Mouse (Mus musculus) neural tube, embryonic 14.5 days (tissue): ENCODE results near the gene Rasal3. TPM values are rescaled to one million over a fixed set of nuclear protein-coding genes. Genes with fewer than 3 reads are reported as not detected.

ENCODE experiments used
- ATAC-seq: fragments of 200-750 bp; cut with Nextera tagmentation; 2 replicates; pipeline ENCODE4 v1.8.0; 2017; ENCODE audit warnings: low read depth, mild to moderate bottlenecking, moderate TSS enrichment, moderate library complexity
- H3K27ac ChIP-seq: fragments of 300-500 bp; sonication (generic); 2 replicates; pipeline ENCODE4 v1.5.1; 2014; ENCODE audit warnings: low read depth, mild to moderate bottlenecking, control low read depth, low read length, moderate library complexity, mixed read lengths
- H3K27me3 ChIP-seq: fragments of 300-500 bp; sonication (generic); 2 replicates; pipeline ENCODE4 v1.6.1; 2014; ENCODE audit warnings: low read length; ENCODE audit not compliant: control insufficient read depth, insufficient read depth
- H3K36me3 ChIP-seq: fragments of 300-500 bp; sonication (generic); 2 replicates; pipeline ENCODE4 v1.6.1; 2014; ENCODE audit warnings: low read length, mixed read lengths; ENCODE audit not compliant: control insufficient read depth, insufficient read depth
- H3K4me1 ChIP-seq: fragments of 300-500 bp; sonication (generic); 2 replicates; pipeline ENCODE4 v1.6.1; 2014; ENCODE audit warnings: low read length; ENCODE audit not compliant: control insufficient read depth, insufficient read depth
- H3K4me2 ChIP-seq: fragments of 300-500 bp; sonication (generic); 2 replicates; pipeline ENCODE4 v1.6.1; 2014; ENCODE audit warnings: mild to moderate bottlenecking, low read depth, low read length, control low read depth
- H3K4me3 ChIP-seq: fragments of 300-500 bp; sonication (generic); 2 replicates; pipeline ENCODE4 v1.5.1; 2014; ENCODE audit warnings: low read depth, low read length, control low read depth, mixed read lengths
- H3K9ac ChIP-seq: fragments of 300-500 bp; sonication (generic); replicated peaks from 2 replicates; pipeline ENCODE4 v1.6.1; 2014; ENCODE audit warnings: low read depth, mild to moderate bottlenecking, control low read depth, low read length, mixed read lengths
- H3K9me3 ChIP-seq: fragments of 300-500 bp; sonication (generic); 2 replicates; pipeline ENCODE4 v1.6.1; 2016; ENCODE audit warnings: low read length; ENCODE audit not compliant: control insufficient read depth
- WGBS: fragments of 180-500 bp; shearing (Covaris S2); extraction: QIAGEN DNeasy Blood & Tissue Kit; methylation state at CpG from one replicate; pipeline ENCODE4 v1.1.7; 2014; 5-methylcytosine and 5-hydroxymethylcytosine counted together
- polyA plus RNA-seq: library from polyadenylated mRNA; unstranded; fragments of >200 nt; fragmentation: Nextera tagmentation; extraction: Ambion mirVana; gene quantifications from 2 replicates; pipeline ENCODE4 v1.2.1, GENCODE M21; 2014

The Rasal3 gene
- polyA plus RNA-seq, 1 experiment from 2014 or later, result 0.42 TPM

DNA sequence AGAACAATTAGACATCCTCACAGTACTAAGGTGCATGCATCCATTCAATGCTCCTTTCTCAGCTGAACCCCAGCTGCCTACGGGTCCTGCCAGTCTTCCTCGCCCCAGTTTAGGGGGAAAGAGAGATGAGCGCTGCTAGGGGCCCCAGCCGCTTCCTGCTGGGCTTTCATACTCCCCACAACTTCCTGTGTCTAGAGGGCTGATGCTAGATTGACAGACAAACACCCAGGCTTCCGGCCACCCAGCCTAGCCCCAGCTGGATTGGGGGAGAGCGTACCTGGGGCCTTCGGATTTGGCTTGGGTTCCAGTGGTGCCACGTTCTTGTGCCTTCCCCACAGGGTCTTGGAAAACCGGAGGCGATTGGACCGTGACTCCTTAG is 615 bp downstream of the Rasal3 start:
- H3K36me3 ChIP-seq, result no peaks in the 10 kb centered on the region
- H3K9me3 ChIP-seq, result no peaks in the 10 kb centered on the region
- H3K27me3 ChIP-seq, result peaks cover 6% of the 10 kb centered on the region
- no peak overlapping the region for H3K9ac ChIP-seq
- H3K4me3 ChIP-seq, result no peak overlapping the region
- no peak for ATAC-seq
- no peaks in the 10 kb centered on the region for H3K4me1 ChIP-seq
- WGBS, result 74% methylated on average over 11 of the region's 11 CpGs
- no peak overlapping the region for H3K4me2 ChIP-seq
- no peak overlapping the region for H3K27ac ChIP-seq

DNA sequence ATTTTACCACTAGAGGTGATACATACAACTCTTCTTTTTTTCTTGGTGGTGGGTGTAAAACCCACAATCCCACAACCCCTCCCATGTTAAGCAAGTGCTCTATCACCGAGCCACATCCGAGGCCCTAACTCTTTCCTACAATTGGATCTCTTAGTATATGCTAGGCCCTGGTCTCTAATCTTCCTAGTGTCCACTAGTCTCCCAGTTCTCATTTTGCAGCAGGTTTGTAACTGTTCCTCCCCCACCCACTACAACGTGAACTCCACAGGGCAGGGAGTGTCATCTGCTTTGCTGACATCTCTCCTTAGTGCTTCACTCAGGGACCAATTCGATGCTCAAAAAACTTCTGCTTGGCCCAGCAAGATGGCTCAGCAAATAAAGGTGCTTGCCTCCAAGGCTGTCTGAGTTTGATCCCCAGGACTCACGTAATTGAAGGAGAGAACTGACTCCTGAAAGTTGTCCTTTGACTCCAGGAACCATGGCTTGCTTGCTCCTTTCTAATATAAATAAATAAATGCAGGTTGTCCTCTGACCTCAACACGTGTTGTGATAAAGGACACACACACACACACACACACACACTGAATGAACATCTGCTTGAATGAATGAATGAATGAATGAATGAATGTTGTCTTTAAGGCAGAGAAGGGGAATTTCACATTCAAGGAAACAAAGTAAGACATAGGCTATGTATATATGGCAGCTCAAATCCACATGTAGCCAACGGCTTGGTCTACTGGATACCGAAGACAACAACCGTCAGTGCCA is 1.2 kb downstream of the Rasal3 start:
- WGBS, result 89% methylated on average over 9 of the region's 9 CpGs

GRCm38 (mm10) chr17:32396266-32396665 is 7.1 kb downstream of the Rasal3 start:
- WGBS, result 4% methylated on average over 37 of the region's 37 CpGs
- no peak for ATAC-seq
- no peak overlapping the region for H3K9ac ChIP-seq

More for the DNA sequence above, 1.2 kb downstream of the Rasal3 start:
- Histone ChIP-seq H3K9me3 (no peaks in the 10 kb centered on the region), H3K27ac (no peak overlapping the region), H3K4me2 (no peak overlapping the region), H3K4me3 (no peak overlapping the region), H3K4me1 (no peaks in the 10 kb centered on the region), H3K36me3 (no peaks in the 10 kb centered on the region), H3K9ac (no peak overlapping the region), H3K27me3 (peaks cover 12% of the 10 kb centered on the region)
- no peak for ATAC-seq

GRCm38 (mm10) chr17:32393944-32394343 is 9.4 kb downstream of the Rasal3 start:
- 86% methylated on average over 10 of the region's 10 CpGs for WGBS
- H3K4me1 ChIP-seq, result no peaks in the 10 kb centered on the region; the same call in 1 of the 2 replicates
- H3K9ac ChIP-seq, result no peak overlapping the region
- ATAC-seq, result no peak
- no peak overlapping the region for H3K4me2 ChIP-seq
- H3K4me3 ChIP-seq, result no peak overlapping the region
- peaks cover 57% of the 10 kb centered on the region for H3K27me3 ChIP-seq
- no peak overlapping the region for H3K27ac ChIP-seq
- H3K36me3 ChIP-seq, result no peaks in the 10 kb centered on the region
- no peaks in the 10 kb centered on the region for H3K9me3 ChIP-seq

More at GRCm38 (mm10) chr17:32396266-32396665, 7.1 kb downstream of the Rasal3 start:
- Histone ChIP-seq H3K9me3 (no peaks in the 10 kb centered on the region), H3K4me1 (no peaks in the 10 kb centered on the region; the same call in 1 of the 2 replicates), H3K4me2 (peak overlapping the region; percentile 27), H3K36me3 (no peaks in the 10 kb centered on the region), H3K27ac (no peak overlapping the region), H3K4me3 (peak overlapping the region; percentile 17; the same call in 1 of the 2 replicates), H3K27me3 (peaks cover 56% of the 10 kb centered on the region)

GRCm38 (mm10) chr17:32389101-32389659 is 14.2 kb downstream of the Rasal3 start, which contains the start of gene Wiz:
Gene Wiz (minus strand): TSS chr17:32389439.
- Histone ChIP-seq H3K9me3 (no peaks in the 10 kb centered on the region), H3K36me3 (peaks cover 5% of the 10 kb centered on the region), H3K27me3 (peaks cover 21% of the 10 kb centered on the region), H3K9ac (peak within 1 kb of the TSS; percentile 88), H3K4me3 (peak within 1 kb of the TSS; percentile 82), H3K4me2 (peak within 1 kb of the TSS; percentile 94), H3K4me1 (peaks cover 11% of the 10 kb centered on the region; the same call in 1 of the 2 replicates), H3K27ac (peak within 1 kb of the TSS; percentile 84)
- WGBS, result 3% methylated on average over 21 of the region's 44 CpGs
- peak; percentile 86 for ATAC-seq

- Histone ChIP-seq H3K27me3 (peaks cover 16% of the 10 kb centered on the region), H3K9ac (peak overlapping the region; percentile 88), H3K27ac (peak overlapping the region; percentile 84), H3K4me2 (peak overlapping the region; percentile 94), H3K4me3 (peak overlapping the region; percentile 82), H3K36me3 (peaks cover 10% of the 10 kb centered on the region), H3K4me1 (peaks cover 11% of the 10 kb centered on the region; the same call in 1 of the 2 replicates), H3K9me3 (no peaks in the 10 kb centered on the region)
- under 1% methylated on average over 21 of the region's 39 CpGs for WGBS
- ATAC-seq, result peak; percentile 59
These were observed 14.8 kb downstream of the Rasal3 start for GRCm38 (mm10) chr17:32388370-32389100.

GRCm38 (mm10) chr17:32387986-32388369 is 15.4 kb downstream of the Rasal3 start:
- Histone ChIP-seq H3K4me3 (peak overlapping the region; percentile 82), H3K9ac (peak overlapping the region; percentile 88), H3K9me3 (no peaks in the 10 kb centered on the region), H3K36me3 (peaks cover 10% of the 10 kb centered on the region), H3K4me2 (peak overlapping the region; percentile 94), H3K27me3 (peaks cover 16% of the 10 kb centered on the region), H3K27ac (no peak overlapping the region), H3K4me1 (peaks cover 11% of the 10 kb centered on the region; the same call in 1 of the 2 replicates)
- ATAC-seq, result 0 out of 2 replicates have a peak, but pooled peaks have one; percentile 1
- WGBS, result 34% methylated on average over 7 of the region's 7 CpGs

- no peak overlapping the region for H3K4me3 ChIP-seq
- H3K4me2 ChIP-seq, result no peak overlapping the region
- no peak overlapping the region for H3K9ac ChIP-seq
- WGBS, result 70% methylated on average over 9 of the region's 9 CpGs
- peaks cover 11% of the 10 kb centered on the region; the same call in 1 of the 2 replicates for H3K4me1 ChIP-seq
- no peak overlapping the region for H3K27ac ChIP-seq
- no peak for ATAC-seq
- peaks cover 10% of the 10 kb centered on the region for H3K36me3 ChIP-seq
- no peaks in the 10 kb centered on the region for H3K9me3 ChIP-seq
- H3K27me3 ChIP-seq, result peaks cover 7% of the 10 kb centered on the region
These were observed 16.5 kb downstream of the Rasal3 start for GRCm38 (mm10) chr17:32386659-32387432.
